Mouse (Mus musculus): ENCODE data around the gene Thrb. TPM values are rescaled to one million over a fixed set of nuclear protein-coding genes. Genes with fewer than 3 reads are reported as not detected.
A peak's percentile ranks its signal among the peaks of the same experiment; 100 is the strongest.

Thrb gene
- total RNA-seq, 1 experiment from 2014 or later = 0.23 TPM

GRCm38 (mm10) chr14:17846700-17847099 lies 186.6 kb downstream of the Thrb start:
- ATAC-seq (ENCODE audit: extremely low read depth, insufficient number of reproducible peaks, low FRiP score, poor library complexity, severe bottlenecking) = no peak

GRCm38 (mm10) chr14:17847211-17847610 lies 187.2 kb downstream of the Thrb start:
- no peak for ATAC-seq (ENCODE audit: extremely low read depth, insufficient number of reproducible peaks, low FRiP score, poor library complexity, severe bottlenecking)

GRCm38 (mm10) chr14:17850355-17850754 lies 190.3 kb downstream of the Thrb start:
- ATAC-seq (ENCODE audit: extremely low read depth, insufficient number of reproducible peaks, low FRiP score, poor library complexity, severe bottlenecking) = no peak

- no peak for ATAC-seq (ENCODE audit: extremely low read depth, insufficient number of reproducible peaks, low FRiP score, poor library complexity, severe bottlenecking)
These were observed 192.2 kb downstream of the Thrb start for GRCm38 (mm10) chr14:17852236-17852635.

GRCm38 (mm10) chr14:17859790-17860385 lies 199.8 kb downstream of the Thrb start:
- no peak for ATAC-seq (ENCODE audit: extremely low read depth, insufficient number of reproducible peaks, low FRiP score, poor library complexity, severe bottlenecking)

GRCm38 (mm10) chr14:17862651-17863050 lies 202.6 kb downstream of the Thrb start:
- ATAC-seq (ENCODE audit: extremely low read depth, insufficient number of reproducible peaks, low FRiP score, poor library complexity, severe bottlenecking) = no peak

GRCm38 (mm10) chr14:17863701-17864320 lies 203.8 kb downstream of the Thrb start:
- no peak for ATAC-seq (ENCODE audit: extremely low read depth, insufficient number of reproducible peaks, low FRiP score, poor library complexity, severe bottlenecking)

- ATAC-seq (ENCODE audit: extremely low read depth, insufficient number of reproducible peaks, low FRiP score, poor library complexity, severe bottlenecking) = no peak
These were observed 208.3 kb downstream of the Thrb start for GRCm38 (mm10) chr14:17868326-17868725.

- no peak for ATAC-seq (ENCODE audit: extremely low read depth, insufficient number of reproducible peaks, low FRiP score, poor library complexity, severe bottlenecking)
These were observed 215.9 kb downstream of the Thrb start for GRCm38 (mm10) chr14:17875946-17876345.

GRCm38 (mm10) chr14:17879446-17879845 lies 219.4 kb downstream of the Thrb start:
- ATAC-seq (ENCODE audit: extremely low read depth, insufficient number of reproducible peaks, low FRiP score, poor library complexity, severe bottlenecking) = 0 out of 2 replicates have a peak, but pooled peaks have one; percentile 19

- no peak for ATAC-seq (ENCODE audit: extremely low read depth, insufficient number of reproducible peaks, low FRiP score, poor library complexity, severe bottlenecking)
These were observed 224.8 kb downstream of the Thrb start for GRCm38 (mm10) chr14:17884884-17885283.

- ATAC-seq (ENCODE audit: extremely low read depth, insufficient number of reproducible peaks, low FRiP score, poor library complexity, severe bottlenecking) = no peak
These were observed 225.3 kb downstream of the Thrb start for GRCm38 (mm10) chr14:17885320-17885719.

GRCm38 (mm10) chr14:17894791-17895190 lies 234.7 kb downstream of the Thrb start:
- ATAC-seq (ENCODE audit: extremely low read depth, insufficient number of reproducible peaks, low FRiP score, poor library complexity, severe bottlenecking) = no peak

GRCm38 (mm10) chr14:17899733-17900413 lies 239.8 kb downstream of the Thrb start:
- no peak for ATAC-seq (ENCODE audit: extremely low read depth, insufficient number of reproducible peaks, low FRiP score, poor library complexity, severe bottlenecking)

GRCm38 (mm10) chr14:17900414-17900795 lies 240.3 kb downstream of the Thrb start:
- ATAC-seq (ENCODE audit: extremely low read depth, insufficient number of reproducible peaks, low FRiP score, poor library complexity, severe bottlenecking) = no peak

GRCm38 (mm10) chr14:17902426-17902825 lies 242.4 kb downstream of the Thrb start:
- ATAC-seq (ENCODE audit: extremely low read depth, insufficient number of reproducible peaks, low FRiP score, poor library complexity, severe bottlenecking) = no peak

- no peak for ATAC-seq (ENCODE audit: extremely low read depth, insufficient number of reproducible peaks, low FRiP score, poor library complexity, severe bottlenecking)
These were observed 243.1 kb downstream of the Thrb start for GRCm38 (mm10) chr14:17903121-17903520.

- ATAC-seq (ENCODE audit: extremely low read depth, insufficient number of reproducible peaks, low FRiP score, poor library complexity, severe bottlenecking) = no peak
These were observed 244.5 kb downstream of the Thrb start for GRCm38 (mm10) chr14:17904554-17904953.

GRCm38 (mm10) chr14:17905627-17906026 lies 245.6 kb downstream of the Thrb start:
- ATAC-seq (ENCODE audit: extremely low read depth, insufficient number of reproducible peaks, low FRiP score, poor library complexity, severe bottlenecking) = no peak

- ATAC-seq (ENCODE audit: extremely low read depth, insufficient number of reproducible peaks, low FRiP score, poor library complexity, severe bottlenecking) = no peak
These were observed 246.9 kb downstream of the Thrb start for GRCm38 (mm10) chr14:17906931-17907330.
